Comparison of ENCODE assay signal across 8 mouse cellular contexts in genomic region chr9:117629771-117630170, GRCm38 (mm10). TPM values are rescaled to one million over a fixed set of nuclear protein-coding genes. Genes with fewer than 3 reads are reported as not detected.
DNase-seq lines count a peak whose midpoint lies in the region; ATAC-seq lines count a peak whose summit lies in the region.

Rbms3 (minus strand) TSS chr9:117629913.

- H3K4me3 ChIP-seq in kidney, embryonic 16.5 days (ENCODE audit: low read length): no peak within 1 kb of the TSS
- no peak within 1 kb of the TSS for H3K4me3 ChIP-seq in embryonic facial prominence, embryonic 11.5 days (ENCODE audit: low read depth, low read length)
- H3K4me3 ChIP-seq in hindbrain, embryonic 10.5 days: no peak within 1 kb of the TSS
- no peak within 1 kb of the TSS for H3K4me3 ChIP-seq in limb, embryonic 15.5 days

- no peaks in the 10 kb centered on the region; the same call in 1 of the 2 replicates for H3K9me3 ChIP-seq in kidney, embryonic 16.5 days (ENCODE audit: low read length)
- no peaks in the 10 kb centered on the region for H3K9me3 ChIP-seq in embryonic facial prominence, embryonic 11.5 days (replicated peaks; ENCODE audit: control insufficient read depth, low read length)
- H3K9me3 ChIP-seq in hindbrain, embryonic 10.5 days: no peaks in the 10 kb centered on the region
- H3K9me3 ChIP-seq in limb, embryonic 15.5 days: no peaks in the 10 kb centered on the region

- H3K9ac ChIP-seq in kidney, embryonic 16.5 days (replicated peaks; ENCODE audit: low read length): no peak within 1 kb of the TSS
- no peak within 1 kb of the TSS for H3K9ac ChIP-seq in embryonic facial prominence, embryonic 11.5 days (replicated peaks; ENCODE audit: low read length)
- H3K9ac ChIP-seq in limb, embryonic 15.5 days: no peak within 1 kb of the TSS

- H3K4me1 ChIP-seq in kidney, embryonic 16.5 days (ENCODE audit: insufficient read depth, low read length): no peaks in the 10 kb centered on the region
- no peaks in the 10 kb centered on the region for H3K4me1 ChIP-seq in embryonic facial prominence, embryonic 11.5 days (ENCODE audit: control insufficient read depth, insufficient read depth, low read length)
- peaks cover 17% of the 10 kb centered on the region for H3K4me1 ChIP-seq in hindbrain, embryonic 10.5 days (replicated peaks)
- H3K4me1 ChIP-seq in limb, embryonic 15.5 days: peaks cover 5% of the 10 kb centered on the region

- no peak for DNase-seq in kidney, postnatal 10 days
- DNase-seq in embryonic facial prominence, embryonic 11.5 days (ENCODE audit: low spot score): no peak
- no peak for DNase-seq in hindbrain, embryonic 10.5 days (ENCODE audit: low spot score)
- no peak for DNase-seq in cerebellum, adult 9-11 months
- DNase-seq in kidney, adult 11 months: no peak
- DNase-seq in kidney, adult 18-20 months: no peak

- H3K36me3 ChIP-seq in kidney, embryonic 16.5 days (ENCODE audit: insufficient read depth, low read length): no peaks in the 10 kb centered on the region
- no peaks in the 10 kb centered on the region for H3K36me3 ChIP-seq in embryonic facial prominence, embryonic 11.5 days (replicated peaks; ENCODE audit: control insufficient read depth, insufficient read depth, low read depth, low read length)
- no peaks in the 10 kb centered on the region for H3K36me3 ChIP-seq in hindbrain, embryonic 10.5 days
- H3K36me3 ChIP-seq in limb, embryonic 15.5 days: no peaks in the 10 kb centered on the region

- H3K4me2 ChIP-seq in kidney, embryonic 16.5 days (replicated peaks; ENCODE audit: low read depth, low read length): no peak within 1 kb of the TSS
- H3K4me2 ChIP-seq in embryonic facial prominence, embryonic 11.5 days (ENCODE audit: low read depth, low read length): no peak within 1 kb of the TSS
- no peak within 1 kb of the TSS for H3K4me2 ChIP-seq in limb, embryonic 15.5 days

- no peaks in the 10 kb centered on the region for H3K27me3 ChIP-seq in kidney, embryonic 16.5 days (ENCODE audit: insufficient read depth, low read length)
- no peaks in the 10 kb centered on the region for H3K27me3 ChIP-seq in embryonic facial prominence, embryonic 11.5 days (ENCODE audit: control insufficient read depth, insufficient read depth, low read length)
- H3K27me3 ChIP-seq in hindbrain, embryonic 10.5 days (ENCODE audit: insufficient read depth, poor library complexity, severe bottlenecking): peaks cover 12% of the 10 kb centered on the region
- H3K27me3 ChIP-seq in limb, embryonic 15.5 days: 0 out of 2 replicates have a peak, but pooled peaks cover 4% of the 10 kb centered on the region

- ATAC-seq in kidney, embryonic 16.5 days (ENCODE audit: low FRiP score, low TSS enrichment): no peak
- no peak for ATAC-seq in embryonic facial prominence, embryonic 11.5 days (replicated peaks; ENCODE audit: insufficient number of reproducible peaks, low FRiP score, low TSS enrichment, low read depth)
- no peak for ATAC-seq in limb, embryonic 15.5 days (ENCODE audit: insufficient number of reproducible peaks, low FRiP score, low TSS enrichment, low read depth)

- no peak within 1 kb of the TSS for H3K27ac ChIP-seq in kidney, embryonic 16.5 days (ENCODE audit: low read length)
- no peak within 1 kb of the TSS for H3K27ac ChIP-seq in embryonic facial prominence, embryonic 11.5 days (replicated peaks; ENCODE audit: low read depth, low read length)
- no peak within 1 kb of the TSS for H3K27ac ChIP-seq in hindbrain, embryonic 10.5 days
- H3K27ac ChIP-seq in limb, embryonic 15.5 days: no peak within 1 kb of the TSS

- WGBS in kidney, embryonic 16.5 days: 68% methylated on average over 9 of the region's 9 CpGs
- WGBS in embryonic facial prominence, embryonic 11.5 days: 83% methylated on average over 9 of the region's 9 CpGs
- 67% methylated on average over 9 of the region's 9 CpGs for whole genome bisulfite sequencing in hindbrain, embryonic 10.5 days
- WGBS in limb, embryonic 15.5 days: 83% methylated on average over 9 of the region's 9 CpGs

RNA-seq across cellular contexts. Expression of gene Rbms3, which starts in this region (rescaled TPM):
- 80.7 and 81.9 TPM in 2 replicates for polyA plus RNA-seq in kidney, embryonic 16.5 days (2015; fragmentation: Nextera tagmentation; extraction: Ambion mirVana)
- 45.3 and 45.9 TPM in 2 replicates for polyA plus RNA-seq in embryonic facial prominence, embryonic 11.5 days (2014; fragmentation: Nextera tagmentation; extraction: Ambion mirVana)
- 17.7 and 22.1 TPM in 2 replicates for polyA plus RNA-seq in hindbrain, embryonic 10.5 days (2016; fragmentation: Nextera tagmentation; extraction: Ambion mirVana)
- 94.8 and 99.4 TPM in 2 replicates for polyA plus RNA-seq in limb, embryonic 15.5 days (2015; fragmentation: Nextera tagmentation; extraction: Ambion mirVana)
